Mouse (Mus musculus) forebrain, postnatal 0 days (tissue): ENCODE data around the gene Glb1. TPM values are rescaled to one million over a fixed set of nuclear protein-coding genes. Genes with fewer than 3 reads are reported as not detected.

Experiments used
- ATAC-seq: fragments of 200-750 bp; cut with Nextera tagmentation; 2 replicates; pipeline ENCODE4 v1.8.0; 2017; ENCODE audit warnings: mild to moderate bottlenecking, moderate library complexity
- DNase-seq: peaks from one replicate; pipeline ENCODE4 v3.0.0-alpha.2; 2015
- H3K27ac ChIP-seq: fragments of 300-500 bp; sonication (generic); 2 replicates; pipeline ENCODE4 v1.5.1; 2014; ENCODE audit warnings: low read depth, mild to moderate bottlenecking, antibody characterized with exemption, low read length, moderate library complexity, mixed read lengths
- H3K27me3 ChIP-seq: fragments of 300-500 bp; sonication (generic); 2 replicates; pipeline ENCODE4 v1.6.1; 2014; ENCODE audit warnings: mild to moderate bottlenecking, low read length, mixed read lengths; ENCODE audit not compliant: insufficient read depth
- H3K36me3 ChIP-seq: fragments of 300-500 bp; sonication (generic); 2 replicates; pipeline ENCODE4 v1.6.1; 2014; ENCODE audit warnings: mild to moderate bottlenecking, moderate library complexity; ENCODE audit not compliant: insufficient read depth
- H3K4me1 ChIP-seq: fragments of 300-500 bp; sonication (generic); 2 replicates; pipeline ENCODE4 v1.6.1; 2014; ENCODE audit warnings: antibody characterized with exemption; ENCODE audit not compliant: insufficient read depth
- H3K4me2 ChIP-seq: fragments of 300-500 bp; sonication (generic); 2 replicates; pipeline ENCODE4 v1.6.1; 2014; ENCODE audit warnings: low read depth, mild to moderate bottlenecking, moderate library complexity
- H3K4me3 ChIP-seq: fragments of 300-500 bp; sonication (generic); 2 replicates; pipeline ENCODE4 v1.5.1; 2014; ENCODE audit warnings: low read depth, low read length, mixed read lengths
- H3K9ac ChIP-seq: fragments of 300-500 bp; sonication (generic); 2 replicates; pipeline ENCODE4 v1.6.1; 2014; ENCODE audit warnings: mild to moderate bottlenecking
- H3K9me3 ChIP-seq: fragments of 300-500 bp; sonication (generic); 2 replicates; pipeline ENCODE4 v1.6.1; 2016; ENCODE audit warnings: low read length
- CTCF ChIP-seq: sonication (generic); IDR thresholded peaks from 2 replicates; pipeline ENCODE4 v1.5.1; 2016; ENCODE audit warnings: antibody characterized with exemption, control low read depth, low read depth
- WGBS: fragments of 180-500 bp; shearing (Covaris S2); extraction: QIAGEN DNeasy Blood & Tissue Kit; methylation state at CpG from one replicate; pipeline ENCODE4 v1.1.7; 2014; 5-methylcytosine and 5-hydroxymethylcytosine counted together
- polyA plus RNA-seq: library from polyadenylated mRNA; unstranded; fragments of >200 nt; fragmentation: Nextera tagmentation; extraction: Ambion mirVana; gene quantifications from 2 replicates; pipeline ENCODE4 v1.2.1, GENCODE M21; 2015
- total RNA-seq: library from RNA; depleted of rRNA; stranded (reverse); fragments of >200 nt; gene quantifications from 2 replicates; pipeline ENCODE4 v1.2.3, GENCODE M21; 2014

Gene Glb1
- total and polyA plus RNA-seq, 2 experiments from 2014 or later = 26.1 to 32.3 TPM

- Histone ChIP-seq H3K9me3 (no peaks in the 10 kb centered on the region), H3K4me2 (no peak overlapping the region), H3K4me3 (no peak overlapping the region), H3K9ac (no peak overlapping the region), H3K4me1 (no peaks in the 10 kb centered on the region), H3K27me3 (no peaks in the 10 kb centered on the region), H3K36me3 (no peaks in the 10 kb centered on the region), H3K27ac (no peak overlapping the region)
- DNase-seq (no peak), ATAC-seq (no peak)
- no peak for TF ChIP-seq CTCF
- 96% methylated on average over 9 of the region's 9 CpGs for WGBS
Observed at GRCm38 (mm10) chr9:114442225-114442624, 41.3 kb downstream of the Glb1 start.

- Histone ChIP-seq H3K27me3 (no peaks in the 10 kb centered on the region), H3K9ac (no peak overlapping the region), H3K4me1 (no peaks in the 10 kb centered on the region), H3K36me3 (no peaks in the 10 kb centered on the region), H3K9me3 (no peaks in the 10 kb centered on the region), H3K4me2 (no peak overlapping the region), H3K4me3 (no peak overlapping the region), H3K27ac (no peak overlapping the region)
- 92% methylated on average over 9 of the region's 9 CpGs for WGBS
- no peak for DNase-seq
- TF ChIP-seq CTCF = no peak
- no peak for ATAC-seq
Observed at GRCm38 (mm10) chr9:114442893-114443292, 42.0 kb downstream of the Glb1 start.

- WGBS = 95% methylated on average over 8 of the region's 8 CpGs
- Histone ChIP-seq H3K36me3 (no peaks in the 10 kb centered on the region), H3K4me3 (no peak overlapping the region), H3K27ac (no peak overlapping the region), H3K4me1 (no peaks in the 10 kb centered on the region), H3K9ac (no peak overlapping the region), H3K27me3 (no peaks in the 10 kb centered on the region), H3K4me2 (no peak overlapping the region), H3K9me3 (no peaks in the 10 kb centered on the region)
- DNase-seq (no peak), ATAC-seq (no peak)
- TF ChIP-seq CTCF = no peak
Observed at GRCm38 (mm10) chr9:114443351-114443750, 42.5 kb downstream of the Glb1 start.

DNA sequence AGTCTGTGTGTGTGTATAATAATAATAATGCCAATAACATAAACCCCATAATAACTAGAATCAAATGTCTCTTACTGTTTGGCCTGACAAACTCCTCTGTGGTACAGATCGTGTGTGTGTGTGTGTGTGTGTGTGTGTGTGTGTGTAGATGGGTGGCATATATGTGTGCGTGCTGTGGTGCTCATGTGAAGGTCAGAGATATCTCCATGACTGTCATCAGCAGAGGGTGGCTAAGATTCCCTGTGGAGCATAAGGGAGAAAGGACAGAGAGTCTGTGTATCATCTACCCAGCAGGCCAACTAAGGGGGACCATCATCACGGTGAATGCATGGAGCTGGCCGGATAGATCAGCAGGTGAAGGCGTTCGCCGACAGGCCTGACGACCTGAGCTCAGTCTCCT, 46.0 kb downstream of the Glb1 start:
- Histone ChIP-seq H3K27me3 (no peaks in the 10 kb centered on the region), H3K9ac (no peak overlapping the region), H3K27ac (no peak overlapping the region), H3K36me3 (no peaks in the 10 kb centered on the region), H3K4me3 (no peak overlapping the region), H3K9me3 (no peaks in the 10 kb centered on the region), H3K4me1 (no peaks in the 10 kb centered on the region), H3K4me2 (no peak overlapping the region)
- ATAC-seq = no peak
- DNase-seq = no peak
- WGBS = 89% methylated on average over 8 of the region's 8 CpGs
- no peak for TF ChIP-seq CTCF

- H3K27me3 ChIP-seq = no peaks in the 10 kb centered on the region
- DNase-seq (no peak), ATAC-seq (no peak)
- no peak overlapping the region for H3K4me3 ChIP-seq
- 88% methylated on average over 5 of the region's 5 CpGs for WGBS
- H3K27ac ChIP-seq = no peak overlapping the region
- no peaks in the 10 kb centered on the region for H3K36me3 ChIP-seq
- H3K4me2 ChIP-seq = no peak overlapping the region
- TF ChIP-seq CTCF = no peak
- H3K9ac ChIP-seq = no peak overlapping the region
- H3K9me3 ChIP-seq = no peaks in the 10 kb centered on the region
- H3K4me1 ChIP-seq = no peaks in the 10 kb centered on the region
Observed at GRCm38 (mm10) chr9:114448700-114449099, 47.8 kb downstream of the Glb1 start.

DNA sequence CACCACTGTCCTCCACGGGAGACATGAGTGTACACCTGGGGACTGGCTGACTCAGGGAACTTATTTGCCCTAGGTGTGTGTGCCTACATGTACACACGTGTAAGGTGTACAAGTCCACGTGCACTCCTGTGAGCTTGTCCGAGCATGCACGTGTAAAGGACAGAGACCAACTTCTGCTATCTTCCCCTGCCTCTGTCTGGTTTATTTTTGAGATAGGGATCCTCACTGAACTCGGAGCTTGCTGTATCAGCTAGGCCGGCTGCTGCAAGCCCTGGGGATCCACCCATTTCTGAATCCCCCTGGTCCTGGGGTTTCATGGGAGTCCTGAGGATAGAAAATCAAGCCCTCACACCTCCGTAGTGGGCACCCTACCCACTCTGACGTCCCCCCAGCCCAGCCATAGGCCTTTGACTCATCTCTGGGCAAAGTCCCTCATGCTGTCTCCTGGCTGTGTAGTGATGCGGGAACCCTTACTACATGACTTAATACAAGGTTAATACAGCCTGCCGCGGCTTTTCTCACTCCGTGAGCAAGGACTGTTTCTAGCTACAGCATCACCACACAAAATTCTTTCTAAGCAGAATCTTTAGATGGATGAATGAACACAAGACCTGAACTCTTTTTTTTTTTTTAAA, 48.4 kb downstream of the Glb1 start:
- TF ChIP-seq CTCF = no peak
- DNase-seq (no peak), ATAC-seq (no peak)
- Histone ChIP-seq H3K9ac (no peak overlapping the region), H3K27ac (no peak overlapping the region), H3K9me3 (no peaks in the 10 kb centered on the region), H3K4me2 (no peak overlapping the region), H3K4me3 (no peak overlapping the region), H3K36me3 (no peaks in the 10 kb centered on the region), H3K4me1 (no peaks in the 10 kb centered on the region), H3K27me3 (no peaks in the 10 kb centered on the region)
- WGBS = 91% methylated on average over 13 of the region's 13 CpGs

GRCm38 (mm10) chr9:114451615-114452014, 50.7 kb downstream of the Glb1 start:
- ATAC-seq (no peak), DNase-seq (no peak)
- Histone ChIP-seq H3K4me3 (no peak overlapping the region), H3K9ac (no peak overlapping the region), H3K36me3 (0 out of 2 replicates have a peak, but pooled peaks cover 6% of the 10 kb centered on the region), H3K27me3 (no peaks in the 10 kb centered on the region), H3K27ac (no peak overlapping the region), H3K4me2 (no peak overlapping the region), H3K4me1 (no peaks in the 10 kb centered on the region), H3K9me3 (no peaks in the 10 kb centered on the region)
- 63% methylated on average over 7 of the region's 7 CpGs for WGBS
- TF ChIP-seq CTCF = no peak
